In genomic region chr2:170776107-170776506, GRCm38 (mm10) we compare ENCODE assay signal across 25 mouse cellular contexts. TPM values are rescaled to one million over a fixed set of nuclear protein-coding genes. Genes with fewer than 3 reads are reported as not detected.
"Had no signal": no experiment of that assay in that cellular context is flagged by ENCODE, and none has a peak within 500 bp of the region (broad histone marks: within the 10 kb centered on the region; RNA-seq: fewer than 3 reads in every experiment).

No protein-coding gene starts in this region.

- H3K27me3 ChIP-seq: kidney, embryonic 15.5 days; liver, embryonic 12.5 days; liver, embryonic 15.5 days; megakaryocyte, embryonic 14.5 days; midbrain, embryonic 13.5 days; neural tube, embryonic 13.5 days; stomach, embryonic 15.5 days had no signal

- H3K27ac ChIP-seq: kidney, embryonic 15.5 days; limb, embryonic 10.5 days; limb, embryonic 13.5 days; liver, embryonic 12.5 days; liver, embryonic 15.5 days; lung, embryonic 15.5 days; midbrain, embryonic 13.5 days; neural tube, embryonic 13.5 days; stomach, embryonic 15.5 days had no signal

- H3K9me3 ChIP-seq: kidney, embryonic 15.5 days; limb, embryonic 10.5 days; limb, embryonic 13.5 days; lung, embryonic 15.5 days; midbrain, embryonic 10.5 days; midbrain, embryonic 13.5 days; neural tube, embryonic 13.5 days; stomach, embryonic 15.5 days had no signal

- H3K4me1 ChIP-seq: liver, embryonic 12.5 days; liver, embryonic 15.5 days; megakaryocyte, embryonic 14.5 days had no signal

- H3K4me3 ChIP-seq: kidney, embryonic 15.5 days; limb, embryonic 10.5 days; limb, embryonic 13.5 days; liver, embryonic 12.5 days; liver, embryonic 15.5 days; lung, embryonic 15.5 days; midbrain, embryonic 10.5 days; midbrain, embryonic 13.5 days; myocyte; neural tube, embryonic 13.5 days; stomach, embryonic 15.5 days had no signal

- H3K9ac ChIP-seq: kidney, embryonic 15.5 days; limb, embryonic 13.5 days; liver, embryonic 12.5 days; liver, embryonic 15.5 days; lung, embryonic 15.5 days; midbrain, embryonic 13.5 days; neural tube, embryonic 13.5 days; stomach, embryonic 15.5 days had no signal

- H3K36me3 ChIP-seq: kidney, embryonic 15.5 days; limb, embryonic 10.5 days; limb, embryonic 13.5 days; liver, embryonic 12.5 days; liver, embryonic 15.5 days; lung, embryonic 15.5 days; midbrain, embryonic 13.5 days; stomach, embryonic 15.5 days had no signal

- DNase-seq: kidney, adult 11 months; kidney, adult 8-10 months; kidney, postnatal 10 days; kidney, postnatal 36 days; liver; lung, adult 18-20 months; lung, postnatal 10 days; lung, postnatal 36 days; right cerebral cortex, postnatal 25 days; spleen, adult 18-20 months; thymus, postnatal 25 days had no signal

RNA-seq across cellular contexts. Expression of gene Dok5, which starts 44.5 kb away (rescaled TPM):
- total RNA-seq: monocyte, adult 5-6 weeks; neutrophil, adult 5-6 weeks had no signal
